Mouse (Mus musculus): ENCODE measurements at regions not wholly inside any gene's neighbourhood (a gene's known extent, or its start where the extent isn't known, plus 50 kb on each side); places are given as distances from the start of the nearest gene placed in this dataset.
"Not testable (repeated sequence)": the region's sequence is repeated elsewhere in the genome, so short reads cannot be mapped to it uniquely, and the experiment has no call there.

DNA sequence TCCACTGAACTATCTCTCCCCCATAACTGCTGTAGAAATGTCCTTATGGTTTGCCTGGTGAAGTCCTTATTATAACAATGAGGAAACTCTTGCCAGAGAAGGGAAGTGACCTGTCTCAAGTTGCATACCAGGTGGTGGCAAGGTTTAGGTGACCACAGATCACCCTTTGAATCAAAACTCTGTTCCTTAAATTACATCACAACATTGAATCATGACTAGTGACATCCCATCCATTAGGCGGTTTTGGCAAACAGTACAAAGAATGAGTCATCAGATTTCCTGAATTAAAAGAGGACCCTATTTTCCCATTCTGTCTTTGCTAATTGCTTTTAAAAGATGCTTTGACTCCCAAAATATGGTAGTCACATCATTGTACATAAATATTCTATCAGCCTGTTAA is 168.5 kb upstream of the Pgr start:
- ATAC-seq, result no peak
- ChIA-PET POLR2A (no interaction called here), CTCF (no interaction called here)
- in situ Hi-C loops (cut with MboI; ENCODE audit: low pct_unique_long_range_greater_than_20kb), result no loop called here
- TF ChIP-seq CTCF (IDR thresholded peaks at IDR 0.05), result no peak
- no peak for DNase-seq (ENCODE audit: low read depth, low spot score)
- H3K27me3 ChIP-seq, result peaks cover 3% of the 10 kb centered on the region

DNA sequence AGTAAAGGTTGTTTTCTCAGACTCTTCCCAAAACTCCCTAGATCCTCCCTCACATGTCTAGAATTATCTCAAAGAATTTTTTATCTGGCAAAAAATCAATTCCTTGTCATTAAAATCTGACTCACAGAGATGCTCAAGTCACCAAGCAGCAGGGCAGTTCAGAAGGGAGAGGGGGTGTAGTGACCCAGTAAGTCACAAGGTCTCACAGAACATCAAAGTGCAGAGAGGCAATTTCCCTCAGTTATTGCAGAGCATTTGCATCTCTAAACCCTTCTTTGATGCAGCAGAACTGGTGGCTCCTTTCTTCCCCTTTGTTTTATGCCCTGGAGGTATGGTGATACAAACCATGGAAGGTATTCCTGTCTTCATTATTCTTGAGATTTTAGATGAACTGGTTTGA is 166.1 kb upstream of the Pgr start:
- ChIA-PET POLR2A (no interaction called here), CTCF (no interaction called here)
- no peak for TF ChIP-seq CTCF (IDR thresholded peaks at IDR 0.05)
- ATAC-seq (no peak), DNase-seq (ENCODE audit: low read depth, low spot score) (no peak)
- H3K27me3 ChIP-seq, result peaks cover 3% of the 10 kb centered on the region
- in situ Hi-C loops (cut with MboI; ENCODE audit: low pct_unique_long_range_greater_than_20kb), result no loop called here

DNA sequence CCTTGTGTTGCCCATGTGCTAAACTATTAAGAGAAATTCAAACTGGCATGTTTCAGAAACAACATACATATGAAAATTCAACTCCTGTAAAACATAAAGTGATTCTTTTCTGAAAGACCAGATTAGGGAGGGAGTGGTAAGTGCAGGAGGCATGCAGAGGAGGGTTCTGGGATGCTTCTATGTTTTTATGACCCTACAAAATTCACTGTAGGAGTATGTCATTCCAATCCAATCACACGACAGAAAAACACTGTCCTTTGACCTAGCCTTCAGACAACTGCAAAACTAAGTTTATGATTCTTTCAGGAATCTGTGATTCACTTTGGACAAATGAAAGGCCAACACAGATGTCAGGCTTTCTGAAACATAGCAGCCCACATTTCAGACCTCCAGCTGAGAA is 159.4 kb upstream of the Pgr start:
- DNase-seq (ENCODE audit: low read depth, low spot score) (no peak), ATAC-seq (no peak)
- in situ Hi-C loops (cut with MboI; ENCODE audit: low pct_unique_long_range_greater_than_20kb), result no loop called here
- no peaks in the 10 kb centered on the region for H3K27me3 ChIP-seq
- TF ChIP-seq CTCF (IDR thresholded peaks at IDR 0.05), result no peak
- ChIA-PET POLR2A (no interaction called here), CTCF (interaction anchor here (2.3 kb wide), 1 partner anchor 14 kb away, joined by 4 read pairs; no protein-coding TSS in a partner anchor)

DNA sequence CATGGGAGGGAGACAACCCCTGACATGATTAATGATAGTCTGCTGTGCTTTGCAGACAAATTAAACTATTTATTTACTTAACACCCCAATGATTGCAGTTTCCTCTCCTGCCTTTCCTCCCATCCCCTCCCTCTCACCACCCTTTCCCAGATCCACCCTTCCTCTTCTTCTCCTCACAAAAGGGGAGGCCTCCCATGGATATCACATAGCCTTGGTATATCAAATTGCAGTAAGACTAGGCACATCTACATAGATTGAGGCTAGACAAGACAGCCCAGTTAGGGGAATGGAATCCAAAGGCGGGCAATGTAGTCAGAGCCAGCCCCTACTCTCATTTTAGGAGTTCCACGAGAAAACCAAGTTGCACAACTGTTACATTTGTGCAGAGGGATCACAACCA is 149.8 kb upstream of the Pgr start:
- POLR2A ChIA-PET, result no interaction called here
- H3K27me3 ChIP-seq, result peaks cover 7% of the 10 kb centered on the region
- ATAC-seq, result no peak
- in situ Hi-C loops (cut with MboI; ENCODE audit: low pct_unique_long_range_greater_than_20kb), result no loop called here
- CTCF ChIA-PET, result no interaction called here
- TF ChIP-seq CTCF (IDR thresholded peaks at IDR 0.05), result no peak
- no peak for DNase-seq (ENCODE audit: low read depth, low spot score)

DNA sequence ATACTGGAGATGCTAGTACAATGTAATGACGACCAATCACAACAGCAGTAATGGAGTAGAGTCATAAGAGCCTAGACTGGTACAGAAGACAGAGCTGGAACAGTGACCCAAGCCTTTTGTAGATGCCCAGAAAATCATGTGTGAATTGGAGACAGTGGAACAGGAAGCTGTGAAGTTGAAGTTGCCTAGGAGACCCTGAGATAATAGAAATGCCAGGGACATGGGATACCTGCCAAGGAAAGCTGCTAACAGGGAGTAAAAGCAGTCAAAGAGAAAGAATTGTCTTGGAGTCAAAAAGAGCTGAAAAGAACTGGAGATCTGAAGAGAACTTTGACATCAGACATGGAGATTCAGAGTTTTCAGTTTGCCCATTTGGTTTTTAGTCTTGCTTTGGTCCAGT is 138.8 kb upstream of the Pgr start:
- no peak for TF ChIP-seq CTCF (IDR thresholded peaks at IDR 0.05)
- no peak for ATAC-seq
- POLR2A ChIA-PET, result no interaction called here

DNA sequence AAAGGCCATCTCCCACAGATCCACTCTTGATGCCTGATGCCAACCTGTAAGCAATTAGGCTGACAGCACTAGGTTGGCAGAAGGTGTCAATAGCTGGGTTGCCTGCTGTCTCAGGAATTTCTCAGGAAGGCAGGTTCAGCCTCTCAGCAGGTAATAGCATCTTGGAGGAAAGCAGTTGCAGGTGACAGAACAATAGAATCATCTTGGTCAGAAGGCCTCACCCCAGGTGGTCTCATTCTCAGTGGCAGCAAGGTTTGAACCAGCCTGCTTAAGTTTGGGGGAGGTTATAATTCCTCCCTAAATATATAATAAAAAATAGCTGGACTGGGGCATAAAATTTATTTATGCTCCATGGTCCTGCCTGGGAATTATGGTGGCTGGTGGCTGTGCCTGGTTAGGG is 130.2 kb upstream of the Pgr start:
- in situ Hi-C loops (cut with MboI; ENCODE audit: low pct_unique_long_range_greater_than_20kb); POLR2A ChIA-PET; CTCF ChIA-PET; ATAC-seq; H3K27me3 ChIP-seq; DNase-seq (ENCODE audit: low read depth, low spot score): not testable (repeated sequence)

More for the DNA sequence above, 138.8 kb upstream of the Pgr start:
- no peaks in the 10 kb centered on the region for H3K27me3 ChIP-seq
- no peak for DNase-seq (ENCODE audit: low read depth, low spot score)
- in situ Hi-C loops (cut with MboI; ENCODE audit: low pct_unique_long_range_greater_than_20kb), result no loop called here
- CTCF ChIA-PET, result no interaction called here

DNA sequence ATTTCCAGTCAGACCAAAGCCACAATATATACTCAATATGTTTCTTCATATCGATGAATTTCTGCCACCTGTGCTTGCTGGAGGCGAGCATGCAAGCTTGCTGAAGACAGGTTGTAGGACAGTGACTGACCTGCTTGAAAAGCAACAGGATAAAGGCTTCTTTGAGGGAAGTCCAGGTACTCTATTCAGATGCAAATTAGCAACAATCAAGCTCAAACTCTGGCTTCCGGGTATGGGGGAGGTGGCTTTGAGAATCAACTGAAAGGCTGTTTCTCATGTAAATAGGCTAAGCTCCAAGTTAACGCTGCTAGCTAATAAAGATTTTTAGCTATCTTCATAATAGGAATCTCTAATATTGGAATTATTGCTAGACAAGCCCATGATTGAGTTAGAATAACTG is 129.6 kb upstream of the Pgr start:
- DNase-seq (ENCODE audit: low read depth, low spot score), result no peak
- in situ Hi-C loops (cut with MboI; ENCODE audit: low pct_unique_long_range_greater_than_20kb), result no loop called here
- TF ChIP-seq CTCF (IDR thresholded peaks at IDR 0.05), result no peak
- ATAC-seq, result no peak
- ChIA-PET POLR2A (no interaction called here), CTCF (no interaction called here)
- no peaks in the 10 kb centered on the region for H3K27me3 ChIP-seq

DNA sequence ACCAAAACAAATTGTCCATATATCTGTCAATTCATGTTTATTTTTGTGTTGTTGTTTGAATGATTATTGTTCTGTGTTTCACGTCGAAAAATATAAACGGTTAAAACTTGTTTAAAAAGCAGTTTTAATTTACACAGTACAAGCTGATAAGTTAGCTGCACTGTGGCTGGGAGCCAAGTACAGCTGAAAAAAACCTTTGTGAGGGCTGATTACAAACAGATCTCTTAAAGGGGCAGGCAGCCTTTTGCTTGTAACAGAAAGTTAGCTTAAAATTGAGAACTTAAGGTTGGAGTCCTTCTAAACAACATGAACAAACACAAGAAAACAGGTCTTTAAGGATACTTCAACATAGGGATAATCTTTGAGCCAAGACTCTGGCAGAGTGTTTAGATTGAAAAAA is 118.3 kb upstream of the Pgr start:
- H3K27me3 ChIP-seq; DNase-seq (ENCODE audit: low read depth, low spot score); in situ Hi-C loops (cut with MboI; ENCODE audit: low pct_unique_long_range_greater_than_20kb); CTCF ChIA-PET; ATAC-seq; POLR2A ChIA-PET: not testable (repeated sequence)

DNA sequence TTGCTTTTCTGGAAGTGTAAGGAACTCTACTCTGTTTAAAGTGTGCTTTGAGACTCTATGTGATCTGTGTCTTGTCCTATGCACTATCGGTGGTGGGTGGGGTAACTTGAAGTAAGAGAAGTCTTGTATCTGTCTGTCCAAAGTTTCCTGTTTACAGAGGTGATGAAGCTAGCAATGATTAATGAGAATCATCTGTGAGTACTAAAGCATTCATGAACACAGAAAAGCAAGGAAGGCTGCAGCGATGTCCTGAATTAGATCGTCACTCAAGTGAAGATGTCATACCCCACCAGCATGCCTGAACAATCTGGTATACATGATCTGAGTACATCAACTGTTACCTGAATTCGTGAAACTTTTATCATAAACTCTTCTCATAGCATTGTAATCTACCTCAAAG is 85.4 kb upstream of the Pgr start:
- no peak for ATAC-seq
- ChIA-PET CTCF (interaction anchor here (1.4 to 1.6 kb wide), 2 partner anchors 11 to 12 kb away, joined by 3 to 8 read pairs; no protein-coding TSS in a partner anchor), POLR2A (no interaction called here)
- no peak for DNase-seq (ENCODE audit: low read depth, low spot score)
- no peaks in the 10 kb centered on the region for H3K27me3 ChIP-seq
- no peak for TF ChIP-seq CTCF (IDR thresholded peaks at IDR 0.05)
- in situ Hi-C loops (cut with MboI; ENCODE audit: low pct_unique_long_range_greater_than_20kb), result no loop called here

DNA sequence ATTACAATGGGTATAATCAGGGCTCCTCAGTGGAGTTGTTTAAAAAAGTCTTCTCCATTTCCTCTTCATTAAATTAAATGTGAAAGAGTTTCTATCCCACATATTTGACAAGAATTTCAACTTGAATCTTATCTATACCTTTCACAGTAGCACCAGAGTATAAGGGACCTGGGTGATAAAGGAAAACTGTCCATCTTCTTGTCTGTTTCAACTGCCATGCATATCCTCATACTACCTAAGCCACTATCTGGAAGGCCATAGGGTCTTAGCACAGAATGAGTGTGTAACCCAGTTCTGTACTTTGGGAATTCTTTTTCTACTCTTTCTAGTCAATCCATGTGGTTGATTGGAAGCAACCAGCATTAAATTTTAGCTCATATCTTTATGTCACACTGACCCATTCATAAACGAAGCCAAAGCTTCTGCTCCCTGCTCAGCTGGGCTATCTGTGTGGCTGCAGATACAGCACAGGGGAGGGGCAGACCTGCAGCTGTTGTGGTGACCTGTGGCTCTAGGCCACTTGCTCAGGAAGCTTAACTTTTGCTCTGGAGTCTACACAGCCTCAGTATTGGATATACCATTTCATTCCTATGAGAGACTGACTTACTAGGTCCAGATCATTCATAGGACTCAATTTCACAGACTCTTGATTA is 75.8 kb upstream of the Pgr start:
- ChIA-PET POLR2A (interaction anchor here (0.7 kb wide), 1 partner anchor 610 kb away, joined by 3 read pairs; no protein-coding TSS in a partner anchor), CTCF (interaction anchor here (1.4 to 3.8 kb wide), 2 partner anchors 9 kb away, joined by 5 to 8 read pairs; no protein-coding TSS in a partner anchor)
- peaks cover 6% of the 10 kb centered on the region for H3K27me3 ChIP-seq
- no peak for TF ChIP-seq CTCF (IDR thresholded peaks at IDR 0.05)
- DNase-seq (ENCODE audit: low read depth, low spot score), result no peak
- in situ Hi-C loops (cut with MboI; ENCODE audit: low pct_unique_long_range_greater_than_20kb), result no loop called here
- ATAC-seq, result no peak

DNA sequence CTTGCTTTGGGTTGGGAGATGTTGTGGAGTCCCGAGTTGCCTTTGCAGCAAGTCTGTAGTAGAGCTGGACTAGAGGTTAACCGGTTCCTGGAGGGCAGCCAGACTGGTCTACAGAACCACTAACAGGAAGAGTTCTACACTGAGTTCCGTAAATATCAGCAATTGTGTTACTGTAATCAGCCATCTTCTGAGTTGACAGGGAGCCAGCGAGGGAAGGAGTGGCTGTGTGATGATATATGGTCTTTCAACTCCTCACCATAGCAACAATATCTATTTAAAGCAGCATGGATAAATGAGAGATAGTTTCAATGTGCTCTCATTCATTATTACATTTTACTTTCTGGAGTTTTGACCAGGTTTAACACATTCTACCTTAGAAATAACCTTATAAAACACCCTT is 67.5 kb upstream of the Pgr start:
- peaks cover 4% of the 10 kb centered on the region for H3K27me3 ChIP-seq
- ChIA-PET CTCF (interaction anchor here (1.4 kb wide), 2 partner anchors 7 to 15 kb away, joined by 4 to 5 read pairs; no protein-coding TSS in a partner anchor), POLR2A (no interaction called here)
- ATAC-seq, result no peak
- no peak for DNase-seq (ENCODE audit: low read depth, low spot score)
- in situ Hi-C loops (cut with MboI; ENCODE audit: low pct_unique_long_range_greater_than_20kb), result no loop called here
- TF ChIP-seq CTCF (IDR thresholded peaks at IDR 0.05), result no peak

DNA sequence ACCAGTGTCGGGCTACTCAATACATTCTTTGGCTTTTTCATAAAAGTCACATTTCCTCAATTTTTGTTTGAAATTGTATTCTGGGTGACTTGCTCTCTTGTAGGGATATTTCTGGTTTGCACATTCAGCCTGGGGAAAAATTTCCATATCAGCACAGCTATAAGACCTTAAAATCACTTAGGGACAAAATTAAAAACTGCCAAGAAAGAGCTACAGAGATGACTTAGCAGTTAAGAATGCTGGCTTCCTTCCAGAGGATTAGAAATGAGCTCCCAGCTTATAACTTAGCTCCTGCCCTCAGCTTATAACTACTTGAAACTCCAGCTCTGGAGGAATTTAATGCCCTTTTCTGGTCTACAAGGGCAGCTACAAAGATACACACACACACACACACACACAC is 62.6 kb upstream of the Pgr start:
- ChIA-PET CTCF (no interaction called here), POLR2A (no interaction called here)

More for the DNA sequence above, 62.6 kb upstream of the Pgr start:
- H3K27me3 ChIP-seq, result peaks cover 3% of the 10 kb centered on the region
- no peak for DNase-seq (ENCODE audit: low read depth, low spot score)
- no peak for TF ChIP-seq CTCF (IDR thresholded peaks at IDR 0.05)
- in situ Hi-C loops (cut with MboI; ENCODE audit: low pct_unique_long_range_greater_than_20kb), result no loop called here
- no peak for ATAC-seq

All from Patski (cell line).